Mouse (Mus musculus): ENCODE measurements around the gene Sox5.
A peak's percentile ranks its signal among the peaks of the same experiment; 100 is the strongest.

The Sox5 gene

GRCm38 (mm10) chr6:144560211-144560610 lies 221.6 kb downstream of the Sox5 start:
- DNase-seq: no peak

DNA sequence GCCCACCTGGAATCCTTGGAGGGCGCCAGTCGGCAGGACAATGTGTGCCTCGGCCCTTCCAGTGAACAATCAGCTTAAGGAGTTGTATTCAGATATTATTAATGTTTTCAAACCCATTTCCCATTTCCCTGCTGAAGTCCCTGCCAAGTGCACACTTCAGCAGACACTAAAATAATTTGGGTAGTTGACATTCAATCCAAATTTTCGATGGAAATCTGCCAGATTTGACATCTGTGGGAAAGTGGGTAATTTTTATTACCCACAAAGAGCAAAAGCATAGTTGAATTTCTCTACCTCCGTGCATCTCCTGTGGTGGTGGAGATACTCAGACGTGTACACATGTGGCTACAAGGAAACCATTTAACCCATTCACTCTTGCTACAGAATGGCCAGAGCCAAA lies 228.3 kb downstream of the Sox5 start:
- DNase-seq: no peak

GRCm38 (mm10) chr6:144548991-144549390 lies 232.8 kb downstream of the Sox5 start:
- DNase-seq: no peak

- no peak for DNase-seq
Observed at GRCm38 (mm10) chr6:144547141-144547540, 234.6 kb downstream of the Sox5 start.

DNA sequence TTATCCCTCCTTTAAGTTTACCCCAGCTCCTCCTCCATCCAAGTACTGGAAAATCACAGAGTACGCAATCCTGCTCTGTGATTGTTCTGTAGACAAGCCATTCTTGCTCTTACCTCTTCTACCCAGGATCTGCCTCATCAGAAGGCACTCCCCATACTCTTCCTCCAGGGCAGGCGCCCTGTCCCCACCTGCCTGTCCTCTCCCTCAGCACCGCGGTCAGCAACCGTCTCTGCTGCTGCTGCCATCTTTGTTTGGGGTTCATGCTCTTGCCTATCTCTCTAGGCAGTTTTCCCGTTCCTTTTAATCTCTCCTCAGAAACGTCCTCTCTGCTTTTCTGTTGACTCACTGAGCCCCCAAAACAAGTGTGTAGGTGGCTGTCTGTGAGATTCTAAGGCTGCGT lies 236.2 kb downstream of the Sox5 start:
- no peak for DNase-seq

DNA sequence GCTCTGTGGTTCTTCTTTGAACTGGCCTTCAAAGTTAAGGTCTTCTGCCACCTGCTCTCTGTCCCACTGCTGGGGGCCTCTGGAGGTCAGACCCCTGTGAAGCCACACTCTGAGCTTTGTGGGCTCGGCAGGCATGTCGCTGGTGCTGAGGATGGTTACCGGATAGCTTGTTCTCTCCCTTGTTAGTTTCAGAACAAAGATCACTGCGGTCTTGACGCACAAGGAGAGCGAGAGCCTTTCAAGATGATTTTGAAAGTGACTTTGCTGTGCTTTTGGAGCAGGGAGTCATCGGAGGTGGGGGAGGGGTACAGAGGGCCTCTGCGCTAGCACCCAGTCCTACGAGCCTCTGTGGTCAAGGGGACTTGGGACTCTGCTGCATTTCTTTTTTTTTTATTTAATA lies 240.5 kb downstream of the Sox5 start:
- no peak for DNase-seq

DNA sequence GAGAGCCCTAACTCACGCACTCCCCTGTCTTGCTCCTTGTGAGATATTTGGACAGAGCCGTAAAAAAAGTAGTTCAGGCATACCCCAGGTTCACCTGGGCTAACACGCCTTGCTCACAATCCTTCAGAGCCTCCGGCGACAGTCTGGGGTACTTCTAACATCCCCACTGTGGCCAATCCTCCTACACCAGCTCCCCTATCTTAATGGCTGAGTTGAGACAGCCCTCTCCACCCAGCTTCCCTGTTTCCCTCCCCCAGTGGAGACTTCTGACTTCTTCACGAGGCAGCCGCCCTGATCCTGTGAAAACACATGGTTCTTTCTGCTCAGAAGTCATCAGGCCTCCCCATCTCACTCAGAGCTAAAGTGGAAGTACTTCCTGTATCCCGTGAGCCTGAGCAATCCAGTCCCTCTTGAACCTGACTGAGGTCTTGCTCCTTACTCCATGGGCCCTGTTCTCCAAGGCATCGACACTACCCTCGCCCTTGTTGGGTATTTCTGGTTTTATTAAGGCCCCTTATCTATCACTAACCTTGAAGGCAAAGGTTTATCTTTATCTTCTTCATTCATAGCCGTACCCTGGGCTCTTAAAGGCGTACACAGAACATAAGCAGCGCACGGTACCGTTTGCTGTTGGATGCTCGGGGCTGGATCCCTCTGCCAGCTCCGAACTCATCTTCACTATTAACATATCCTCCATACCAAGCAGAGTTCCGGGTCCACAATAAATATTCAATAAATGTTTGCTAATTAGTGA lies 242.2 kb downstream of the Sox5 start:
- no peak for DNase-seq

DNA sequence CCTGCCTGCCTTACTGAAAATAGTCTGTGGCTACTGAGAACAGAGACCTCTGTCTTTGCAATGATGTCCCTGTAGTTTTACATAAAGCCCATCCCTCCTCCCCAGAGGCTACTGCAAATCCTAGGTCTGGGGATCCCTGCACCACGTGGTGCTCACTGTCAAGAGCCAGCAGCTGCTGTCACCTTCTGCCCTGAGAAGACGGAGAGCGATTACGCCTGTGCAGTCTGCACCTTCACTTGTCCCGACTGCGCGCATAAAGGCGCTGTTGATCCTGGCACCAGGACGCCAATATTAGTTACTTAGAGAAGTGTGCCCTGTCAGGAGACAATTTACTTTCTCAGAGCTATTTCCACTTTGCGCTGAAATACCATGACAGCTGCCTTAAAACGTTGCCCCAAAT lies 258.3 kb downstream of the Sox5 start:
- DNase-seq: no peak

GRCm38 (mm10) chr6:144518811-144519210 lies 263.0 kb downstream of the Sox5 start:
- no peak for DNase-seq

- DNase-seq: no peak
Observed at GRCm38 (mm10) chr6:144515905-144516304, 265.9 kb downstream of the Sox5 start.

DNA sequence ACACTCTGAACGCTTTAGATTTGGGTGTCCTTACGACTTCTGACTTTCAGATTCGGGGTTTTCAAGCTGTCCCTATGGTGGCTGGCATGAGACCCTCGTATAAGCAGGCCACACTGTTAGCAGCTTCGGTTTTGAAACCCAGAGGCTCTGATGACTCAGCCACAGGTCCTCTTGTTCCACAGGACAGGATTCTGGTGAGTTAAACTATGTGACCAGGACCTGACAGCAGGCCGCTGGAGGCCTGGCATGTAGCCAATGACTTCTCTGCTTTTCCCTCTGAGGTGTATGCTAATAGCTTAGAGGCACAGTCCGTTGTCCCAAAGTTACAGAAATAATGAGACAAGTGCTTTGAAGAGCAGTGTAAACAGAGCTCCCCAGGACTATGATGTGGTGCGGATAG lies 268.0 kb downstream of the Sox5 start:
- DNase-seq: no peak

DNA sequence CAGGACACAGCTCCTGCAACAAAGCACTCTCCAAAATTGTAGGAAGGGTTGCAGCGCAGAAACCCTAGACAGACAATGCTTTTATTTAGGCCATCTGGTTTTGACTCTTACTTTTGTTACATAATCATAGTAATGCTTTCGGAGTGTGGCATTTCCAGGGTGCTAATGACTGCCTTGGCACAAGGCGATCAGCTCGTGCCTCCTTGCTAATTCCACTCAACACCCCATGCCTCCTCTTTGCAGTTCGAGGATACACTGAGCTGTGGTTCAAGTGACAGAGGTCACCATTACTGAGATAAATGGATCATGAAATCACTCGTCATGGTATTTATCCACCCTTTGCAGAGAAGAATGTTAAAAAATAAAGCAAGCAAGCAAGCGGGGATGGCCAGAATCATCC lies 269.9 kb downstream of the Sox5 start:
- no peak for DNase-seq

- no peak for DNase-seq
Observed at GRCm38 (mm10) chr6:144510147-144510546, 271.6 kb downstream of the Sox5 start.

GRCm38 (mm10) chr6:144504197-144504551 lies 277.6 kb downstream of the Sox5 start:
- no peak for DNase-seq

DNA sequence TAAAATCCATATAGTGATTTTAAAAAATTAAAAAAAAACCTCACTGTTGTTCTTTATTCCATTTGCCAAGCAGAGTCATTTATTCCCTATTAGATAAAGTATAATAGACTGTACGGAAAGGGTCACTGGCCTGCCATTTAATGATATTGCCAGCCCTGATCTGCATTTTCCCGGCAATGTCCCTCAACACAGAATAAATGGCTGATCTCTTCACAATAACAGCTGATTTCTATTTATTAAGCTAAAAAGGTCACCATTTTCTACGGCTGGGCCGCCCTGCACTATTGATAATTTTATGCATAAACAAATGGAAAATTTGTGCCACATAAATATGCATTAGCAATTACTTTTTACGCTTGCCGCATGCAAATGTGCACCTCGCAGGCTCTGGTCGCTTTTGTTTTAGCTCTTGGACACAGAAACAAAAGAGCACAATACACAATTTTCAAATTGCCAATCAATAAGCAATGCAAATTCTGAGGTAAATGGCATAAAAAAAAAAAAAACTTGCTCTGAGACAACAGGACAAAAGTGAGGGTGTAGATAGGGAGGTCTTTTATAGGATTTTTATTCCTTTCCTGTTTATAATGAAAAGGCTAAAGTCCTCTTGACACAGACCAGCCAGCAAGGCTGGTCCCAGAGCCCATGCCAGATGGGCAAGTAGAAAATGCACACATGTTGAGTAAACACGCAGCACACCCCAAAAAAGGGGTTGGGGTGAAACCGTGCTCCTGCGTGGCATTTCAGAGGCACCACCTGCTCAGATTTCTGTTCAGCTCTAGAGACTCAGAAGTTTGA lies 278.2 kb downstream of the Sox5 start:
- no peak for DNase-seq

GRCm38 (mm10) chr6:144501439-144501838 lies 280.3 kb downstream of the Sox5 start:
- DNase-seq: no peak

GRCm38 (mm10) chr6:144498177-144498576 lies 283.6 kb downstream of the Sox5 start:
- peak; percentile 4 to 15 for DNase-seq

DNA sequence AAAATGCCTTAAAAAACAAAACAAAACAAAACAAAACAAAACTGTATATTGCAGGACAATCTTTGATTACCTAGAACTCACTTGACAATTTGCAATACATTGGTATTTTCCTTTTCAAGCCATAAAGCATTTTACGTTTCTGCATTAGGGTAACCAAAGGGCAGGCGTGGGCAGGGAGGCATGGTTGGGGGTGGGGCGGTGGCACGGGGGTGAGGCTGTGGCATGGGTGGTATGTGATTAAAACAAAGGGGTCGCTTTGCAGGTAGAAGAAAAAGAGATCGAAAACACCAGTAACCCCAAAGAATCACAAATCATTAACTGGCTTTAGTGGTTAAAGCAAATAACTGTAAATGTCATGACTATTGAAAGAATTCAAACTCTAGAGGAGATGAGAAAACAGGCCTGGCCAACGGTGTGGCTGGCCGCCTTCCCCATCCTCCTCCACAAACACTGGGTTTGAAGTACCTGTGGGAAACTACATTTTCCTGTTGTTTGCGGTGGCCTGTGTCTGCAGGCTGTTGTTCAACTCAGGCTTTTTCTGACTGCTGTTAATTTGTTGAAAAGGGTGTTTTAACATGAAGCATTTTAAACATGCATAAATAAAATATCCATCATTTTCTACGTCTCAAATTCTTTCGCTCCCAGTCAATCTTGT lies 289.9 kb downstream of the Sox5 start:
- DNase-seq: no peak

- DNase-seq: no peak
Observed at GRCm38 (mm10) chr6:144490896-144491295, 290.9 kb downstream of the Sox5 start.

DNA sequence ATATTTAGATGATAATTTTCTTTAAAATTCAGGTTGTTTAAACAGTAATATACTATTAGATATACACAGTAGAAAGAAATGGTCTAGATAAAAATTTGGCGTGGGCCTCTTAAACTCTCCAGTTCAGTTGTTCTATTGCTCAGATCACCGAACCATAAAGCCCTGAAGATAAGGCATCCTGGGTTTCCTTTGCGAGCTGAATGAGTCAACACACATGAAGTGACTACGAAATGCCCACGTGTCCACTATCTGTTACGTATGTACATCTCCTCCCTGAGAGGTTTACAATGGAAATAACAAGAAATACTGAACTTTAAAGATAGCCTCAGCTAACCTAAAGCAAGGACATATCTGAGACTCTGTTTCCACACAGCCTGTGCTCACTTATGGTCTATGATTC lies 296.2 kb downstream of the Sox5 start:
- no peak for DNase-seq

- DNase-seq: no peak
Observed at GRCm38 (mm10) chr6:144483166-144483565, 298.6 kb downstream of the Sox5 start.

DNA sequence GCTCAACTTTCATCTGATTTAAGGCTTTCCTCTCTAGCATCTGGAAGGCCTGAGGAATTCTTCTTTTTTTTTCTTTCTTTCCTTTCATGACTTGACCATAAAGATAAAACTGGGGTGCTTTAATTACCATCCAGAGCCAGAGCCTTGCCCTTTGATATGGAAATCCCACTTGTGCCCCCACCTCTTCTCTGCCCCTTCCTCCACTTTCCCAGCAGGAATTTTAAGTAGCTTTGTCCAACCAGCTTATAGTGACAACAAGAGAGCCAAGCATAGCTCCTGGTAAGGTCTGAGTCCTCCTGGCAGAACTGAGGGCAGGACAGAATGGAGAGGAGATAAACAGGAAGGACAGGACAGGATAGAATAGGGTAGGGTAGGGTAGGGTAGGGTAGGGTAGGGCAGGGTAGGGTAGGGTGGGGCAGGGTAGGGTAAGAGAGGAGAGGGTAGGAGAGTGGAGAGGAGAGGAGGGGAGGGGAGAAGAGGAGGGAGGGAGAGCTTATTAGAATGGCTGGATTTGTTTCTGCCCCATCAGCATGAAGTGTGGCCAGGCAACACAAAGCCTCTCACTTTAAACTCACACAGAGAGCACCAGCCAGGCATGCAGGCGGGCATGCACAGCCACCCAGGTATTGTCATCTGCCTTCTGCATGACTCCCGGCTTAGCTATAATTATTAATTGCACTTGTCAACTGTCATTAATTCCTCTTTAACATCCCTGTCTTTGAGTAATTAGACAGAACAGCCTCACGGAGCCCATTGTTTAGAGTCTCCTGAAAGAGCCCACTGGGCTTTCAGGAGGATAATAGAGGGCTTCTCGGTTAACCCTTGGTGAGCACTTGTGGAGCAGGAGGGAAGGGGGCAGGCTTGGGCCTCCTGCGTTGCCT lies 300.9 kb downstream of the Sox5 start:
- DNase-seq: no peak

- DNase-seq: no peak
Observed at GRCm38 (mm10) chr6:144479861-144480260, 301.9 kb downstream of the Sox5 start.

Measured in B cell, adult 2 months (primary cell).